Mouse (Mus musculus): Measurements from ENCODE around the gene Acvr1b.
A peak's percentile ranks its signal among the peaks of the same experiment; 100 is the strongest.

The Acvr1b gene

GRCm38 (mm10) chr15:101173421-101174211 lies at the start of gene Acvr1b:
Gene Acvr1b (plus strand): TSS chr15:101174067.
- peak; percentile 89 for DNase-seq (ENCODE audit: low spot score)

GRCm38 (mm10) chr15:101125561-101125960 lies 48.3 kb upstream of the Acvr1b start:
- no peak for DNase-seq (ENCODE audit: low spot score)

- no peak for DNase-seq (ENCODE audit: low spot score)
These were observed 46.9 kb upstream of the Acvr1b start for GRCm38 (mm10) chr15:101126876-101127544.

- no peak for DNase-seq (ENCODE audit: low spot score)
These were observed 45.4 kb upstream of the Acvr1b start, which contains the start of gene Acvrl1 for GRCm38 (mm10) chr15:101128181-101129089. Gene Acvrl1 (plus strand): TSS chr15:101128522.

- DNase-seq (ENCODE audit: low spot score) = no peak
These were observed 44.5 kb upstream of the Acvr1b start for GRCm38 (mm10) chr15:101129412-101129811.

- DNase-seq (ENCODE audit: low spot score) = no peak
These were observed 42.4 kb upstream of the Acvr1b start for GRCm38 (mm10) chr15:101131498-101131897.

GRCm38 (mm10) chr15:101132041-101132440 lies 41.8 kb upstream of the Acvr1b start:
- DNase-seq (ENCODE audit: low spot score) = no peak

- DNase-seq (ENCODE audit: low spot score) = no peak
These were observed 41.1 kb upstream of the Acvr1b start for GRCm38 (mm10) chr15:101132761-101133160.

- no peak for DNase-seq (ENCODE audit: low spot score)
These were observed 39.7 kb upstream of the Acvr1b start for GRCm38 (mm10) chr15:101133993-101134704.

- DNase-seq (ENCODE audit: low spot score) = no peak
These were observed 38.5 kb upstream of the Acvr1b start for GRCm38 (mm10) chr15:101135405-101135804.

GRCm38 (mm10) chr15:101137455-101137854 lies 36.4 kb upstream of the Acvr1b start:
- no peak for DNase-seq (ENCODE audit: low spot score)

- DNase-seq (ENCODE audit: low spot score) = no peak
These were observed 35.2 kb upstream of the Acvr1b start for GRCm38 (mm10) chr15:101138675-101139074.

- DNase-seq (ENCODE audit: low spot score) = no peak
These were observed 34.0 kb upstream of the Acvr1b start for GRCm38 (mm10) chr15:101139885-101140284.

GRCm38 (mm10) chr15:101140587-101140986 lies 33.3 kb upstream of the Acvr1b start:
- no peak for DNase-seq (ENCODE audit: low spot score)

GRCm38 (mm10) chr15:101141061-101141541 lies 32.8 kb upstream of the Acvr1b start:
- DNase-seq (ENCODE audit: low spot score) = no peak

- no peak for DNase-seq (ENCODE audit: low spot score)
These were observed 31.2 kb upstream of the Acvr1b start for GRCm38 (mm10) chr15:101142672-101143071.

- DNase-seq (ENCODE audit: low spot score) = no peak
These were observed 30.4 kb upstream of the Acvr1b start for GRCm38 (mm10) chr15:101143494-101143893.

GRCm38 (mm10) chr15:101144176-101144575 lies 29.7 kb upstream of the Acvr1b start:
- DNase-seq (ENCODE audit: low spot score) = no peak

GRCm38 (mm10) chr15:101144779-101145178 lies 29.1 kb upstream of the Acvr1b start:
- DNase-seq (ENCODE audit: low spot score) = no peak

- DNase-seq (ENCODE audit: low spot score) = peak; percentile 94
These were observed 28.3 kb upstream of the Acvr1b start for GRCm38 (mm10) chr15:101145424-101146099.
